Mouse (Mus musculus): ENCODE measurements around the gene Agps. TPM values are rescaled to one million over a fixed set of nuclear protein-coding genes. Genes with fewer than 3 reads are reported as not detected.

The Agps gene
- polyA plus RNA-seq (2012; rRNA removed): 13.8 and 14.0 TPM in 2 replicates

DNA sequence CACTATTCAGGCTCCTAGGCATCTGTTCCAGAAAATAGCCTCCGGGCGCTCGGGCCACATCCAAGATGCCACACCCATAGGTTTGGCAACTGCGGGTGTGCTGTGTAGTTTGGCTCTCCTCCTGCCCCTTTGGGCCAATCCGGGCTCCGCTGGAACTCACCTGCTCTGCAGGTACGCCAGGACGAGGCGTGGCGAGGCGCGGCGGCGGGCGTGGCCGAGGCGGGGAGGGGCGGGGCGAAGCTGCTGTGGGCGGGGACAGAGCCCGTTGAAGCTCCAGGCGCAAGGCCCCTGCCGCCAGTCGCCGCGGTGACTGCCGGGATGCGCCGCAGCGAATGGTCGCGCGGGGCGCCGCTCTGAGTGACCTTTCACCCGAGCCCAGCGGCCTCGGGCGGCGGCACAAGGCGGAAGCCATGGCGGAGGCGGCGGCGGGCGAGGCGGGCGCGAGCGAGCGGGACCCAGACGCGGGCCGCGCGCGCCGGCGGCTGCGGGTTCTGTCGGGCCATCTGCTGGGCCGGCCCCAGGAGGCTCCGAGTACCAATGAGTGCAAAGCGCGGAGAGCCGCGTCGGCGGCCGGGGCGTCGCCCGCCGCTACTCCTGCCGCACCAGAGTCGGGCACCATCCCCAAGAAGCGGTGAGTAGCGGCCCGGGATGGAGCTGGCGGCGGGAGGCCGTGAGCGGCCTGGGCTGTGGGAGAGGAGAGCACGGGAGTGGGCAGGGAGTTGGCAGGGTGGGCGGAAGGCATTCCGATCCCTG lies at the start of gene Agps:
Gene Agps, plus strand, starts transcription at position 297 of the 753 bp plus-strand sequence.
- TF ChIP-seq POLR2A (IDR thresholded peaks at IDR 0.05; ENCODE audit: extremely low read depth, insufficient read depth, low read length) (peak; percentile 69), CTCF (IDR thresholded peaks at IDR 0.05; ENCODE audit: extremely low read depth, insufficient read depth, low read length) (no peak)
- Histone ChIP-seq H3K4me1 (ENCODE audit: control insufficient read depth, insufficient read depth, low read length) (peaks cover 1% of the 10 kb centered on the region), H3K4me3 (ENCODE audit: insufficient read depth, low read length) (peak within 1 kb of the TSS; percentile 98), H3K27ac (ENCODE audit: insufficient read depth, low read length) (no peak within 1 kb of the TSS)

DNA sequence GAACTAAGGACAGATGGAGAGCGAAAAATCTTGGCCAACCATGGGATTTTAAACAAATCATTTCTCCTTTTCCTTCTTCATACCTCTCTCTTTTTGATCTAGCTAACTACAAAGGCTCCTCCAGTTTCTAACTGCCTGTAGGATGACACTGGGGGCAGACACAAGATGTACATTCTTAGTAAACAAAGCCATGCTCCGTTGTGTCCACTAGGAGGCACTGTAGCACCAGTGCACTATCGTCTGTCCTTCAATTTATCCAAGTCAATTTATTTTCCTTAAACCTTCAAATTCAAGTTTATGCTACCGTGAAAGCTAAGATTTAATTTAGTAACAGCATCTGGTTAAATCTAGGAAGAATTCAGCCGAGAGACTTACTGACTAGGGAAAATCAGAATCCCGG lies 45.9 kb upstream of the Agps start:
- peaks cover under 1% of the 10 kb centered on the region; the same call in 1 of the 2 replicates for H3K4me1 ChIP-seq (ENCODE audit: control insufficient read depth, insufficient read depth, low read length)
- no peak overlapping the region for H3K4me3 ChIP-seq (ENCODE audit: insufficient read depth, low read length)
- H3K27ac ChIP-seq (ENCODE audit: insufficient read depth, low read length): no peak overlapping the region
- TF ChIP-seq POLR2A (IDR thresholded peaks at IDR 0.05; ENCODE audit: extremely low read depth, insufficient read depth, low read length): no peak
- TF ChIP-seq CTCF (IDR thresholded peaks at IDR 0.05; ENCODE audit: extremely low read depth, insufficient read depth, low read length): peak; percentile 67

DNA sequence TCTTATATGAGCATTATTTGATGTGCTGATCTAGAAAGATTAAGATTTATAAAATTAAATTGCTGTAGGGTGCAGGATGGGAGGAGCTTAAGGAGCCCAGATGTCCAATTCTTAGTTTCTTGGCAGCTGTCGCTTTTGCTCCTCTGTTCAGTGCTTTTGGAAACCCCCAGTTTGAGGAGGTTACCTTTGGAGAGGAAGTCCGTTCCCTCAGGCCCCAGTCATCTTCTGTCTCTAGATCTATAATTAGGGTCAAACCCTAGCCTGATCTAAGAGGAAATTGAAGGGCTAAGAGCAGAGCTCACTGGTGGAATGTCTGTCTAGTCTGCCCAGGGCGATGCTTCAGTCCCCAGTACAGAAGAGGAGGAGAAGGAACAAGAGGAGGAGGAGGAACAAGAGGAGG lies 43.5 kb upstream of the Agps start:
- Histone ChIP-seq H3K27ac (ENCODE audit: insufficient read depth, low read length) (no peak overlapping the region), H3K4me3 (ENCODE audit: insufficient read depth, low read length) (no peak overlapping the region), H3K4me1 (ENCODE audit: control insufficient read depth, insufficient read depth, low read length) (no peaks in the 10 kb centered on the region)
- TF ChIP-seq CTCF (IDR thresholded peaks at IDR 0.05; ENCODE audit: extremely low read depth, insufficient read depth, low read length) (no peak), POLR2A (IDR thresholded peaks at IDR 0.05; ENCODE audit: extremely low read depth, insufficient read depth, low read length) (no peak)

DNA sequence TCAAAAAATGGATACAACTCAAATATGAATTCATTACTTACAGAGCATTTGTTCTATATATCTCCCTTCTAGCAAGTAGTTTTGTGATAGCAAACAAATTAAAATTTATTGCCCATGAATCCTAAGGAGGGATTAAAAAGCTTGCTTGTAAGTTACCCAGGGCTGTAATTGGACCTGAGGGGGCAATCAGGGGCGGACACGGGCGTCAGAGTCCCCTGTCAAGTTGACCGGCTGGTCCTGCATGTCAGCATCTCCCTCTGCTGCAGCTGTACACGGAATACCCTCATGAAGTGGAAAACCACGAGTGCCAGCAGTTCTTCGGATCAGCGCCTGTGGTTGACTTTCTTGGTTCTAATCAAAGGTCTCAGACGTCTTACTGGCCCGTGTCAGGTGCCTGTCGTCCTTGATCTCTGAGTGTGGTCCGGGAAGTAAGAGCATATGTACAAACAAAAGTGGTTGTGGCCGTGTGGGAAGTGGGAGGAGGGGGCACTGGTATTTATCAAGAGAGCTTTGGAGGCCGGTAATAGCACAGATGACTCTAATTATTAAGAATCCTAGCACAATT lies 41.9 kb upstream of the Agps start:
- no peaks in the 10 kb centered on the region for H3K4me1 ChIP-seq (ENCODE audit: control insufficient read depth, insufficient read depth, low read length)
- TF ChIP-seq POLR2A (IDR thresholded peaks at IDR 0.05; ENCODE audit: extremely low read depth, insufficient read depth, low read length) (no peak), CTCF (IDR thresholded peaks at IDR 0.05; ENCODE audit: extremely low read depth, insufficient read depth, low read length) (no peak)
- no peak overlapping the region for H3K27ac ChIP-seq (ENCODE audit: insufficient read depth, low read length)
- H3K4me3 ChIP-seq (ENCODE audit: insufficient read depth, low read length): no peak overlapping the region

DNA sequence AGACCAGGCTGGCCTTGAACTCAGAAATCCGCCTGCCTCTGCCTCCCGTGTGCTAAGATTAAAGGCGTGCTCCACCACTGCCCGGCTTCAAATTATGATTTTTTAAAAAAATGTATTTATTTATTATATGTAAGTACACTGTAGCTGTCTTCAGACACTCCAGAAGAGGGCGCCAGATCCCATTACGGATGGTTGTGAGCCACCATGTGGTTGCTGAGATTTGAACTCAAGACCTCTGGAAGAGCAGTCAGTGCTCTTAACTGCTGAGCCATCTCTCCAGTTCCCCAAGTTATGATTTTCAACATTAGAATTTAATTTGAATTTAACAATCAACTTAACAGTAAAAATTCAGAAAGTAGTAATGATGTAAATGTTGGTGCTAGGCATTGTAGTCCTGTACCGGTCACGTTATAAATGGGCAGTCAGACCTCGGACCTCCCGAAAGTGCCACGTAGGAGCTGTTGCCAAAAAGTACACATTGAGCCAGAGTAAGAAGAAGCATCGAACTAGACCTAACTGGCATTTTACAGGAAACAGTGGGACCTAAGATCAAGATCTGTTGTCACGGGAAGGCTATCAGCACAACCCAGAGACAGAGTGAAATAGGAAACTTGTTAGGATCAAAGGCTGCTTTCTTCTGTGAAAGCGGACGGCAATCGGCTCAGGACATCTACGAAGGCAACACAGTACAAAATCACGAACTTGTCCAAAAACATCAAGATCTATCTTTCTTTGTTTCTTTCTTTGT lies 40.2 kb upstream of the Agps start:
- TF ChIP-seq CTCF (IDR thresholded peaks at IDR 0.05; ENCODE audit: extremely low read depth, insufficient read depth, low read length): no peak
- no peak for TF ChIP-seq POLR2A (IDR thresholded peaks at IDR 0.05; ENCODE audit: extremely low read depth, insufficient read depth, low read length)
- H3K4me1 ChIP-seq (ENCODE audit: control insufficient read depth, insufficient read depth, low read length): no peaks in the 10 kb centered on the region
- H3K27ac ChIP-seq (ENCODE audit: insufficient read depth, low read length): no peak overlapping the region
- H3K4me3 ChIP-seq (ENCODE audit: insufficient read depth, low read length): no peak overlapping the region

DNA sequence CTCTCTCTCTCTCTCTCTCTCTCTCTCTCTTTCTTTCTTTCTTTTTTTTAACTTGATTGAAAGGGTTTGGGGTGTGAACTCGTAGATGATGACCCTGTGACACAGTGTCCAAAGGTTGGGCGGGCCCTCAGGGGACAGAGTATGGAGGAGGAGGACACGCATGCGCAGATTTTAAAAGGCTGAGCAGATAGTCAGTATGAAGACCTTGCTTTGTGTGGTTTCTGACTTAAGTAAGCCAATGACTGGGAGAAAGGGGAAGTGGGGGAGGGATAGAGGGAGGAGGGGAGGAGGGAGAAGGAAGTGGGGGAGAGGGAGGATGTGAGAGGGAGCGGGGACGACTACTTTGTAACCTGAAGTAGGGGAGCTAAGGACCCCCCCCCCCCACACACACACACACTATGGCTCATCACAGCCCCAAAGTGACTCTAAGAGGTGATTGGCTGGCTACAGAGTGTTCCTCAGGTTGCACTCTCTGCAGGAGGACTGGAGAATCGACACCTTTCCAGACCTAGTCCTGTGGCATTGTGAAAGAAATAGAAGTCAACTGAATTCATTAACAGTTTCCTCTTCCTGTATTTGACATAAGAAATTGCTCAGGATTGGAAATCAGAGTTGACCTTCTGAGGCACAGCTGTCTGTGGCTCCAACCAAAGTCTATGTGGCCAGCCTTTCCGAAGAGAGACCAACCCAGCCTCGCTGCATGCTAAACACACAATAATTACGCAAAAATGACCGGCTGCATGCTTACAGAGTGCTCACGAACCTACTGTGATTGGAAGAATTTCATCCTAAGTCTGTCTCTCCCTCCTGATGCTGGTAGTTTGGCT lies 39.4 kb upstream of the Agps start:
- TF ChIP-seq POLR2A (IDR thresholded peaks at IDR 0.05; ENCODE audit: extremely low read depth, insufficient read depth, low read length) (no peak), CTCF (IDR thresholded peaks at IDR 0.05; ENCODE audit: extremely low read depth, insufficient read depth, low read length) (no peak)
- Histone ChIP-seq H3K27ac (ENCODE audit: insufficient read depth, low read length) (no peak overlapping the region), H3K4me3 (ENCODE audit: insufficient read depth, low read length) (no peak overlapping the region), H3K4me1 (ENCODE audit: control insufficient read depth, insufficient read depth, low read length) (no peaks in the 10 kb centered on the region)

DNA sequence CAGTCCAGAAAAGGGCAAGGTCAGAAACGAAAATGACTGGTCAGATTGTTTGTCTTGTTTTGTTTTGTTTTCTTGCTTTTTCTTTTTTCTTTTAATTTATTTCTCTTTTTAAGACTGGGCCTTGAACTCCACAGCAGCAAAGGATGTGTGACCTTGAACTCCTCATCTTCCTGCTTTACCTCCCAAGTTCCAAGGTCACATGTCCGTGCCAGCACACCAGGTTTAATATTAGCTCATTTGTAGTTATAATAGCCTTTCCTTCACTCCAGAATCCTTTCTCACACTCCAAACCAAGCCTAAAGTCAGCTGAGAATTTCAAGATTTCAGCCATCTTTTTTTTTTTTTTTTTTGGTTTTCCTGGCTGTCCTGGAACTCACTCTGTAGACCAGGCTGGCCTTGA lies 35.8 kb upstream of the Agps start:
- Histone ChIP-seq H3K27ac (ENCODE audit: insufficient read depth, low read length) (no peak overlapping the region), H3K4me3 (ENCODE audit: insufficient read depth, low read length) (no peak overlapping the region), H3K4me1 (ENCODE audit: control insufficient read depth, insufficient read depth, low read length) (no peaks in the 10 kb centered on the region)
- no peak for TF ChIP-seq CTCF (IDR thresholded peaks at IDR 0.05; ENCODE audit: extremely low read depth, insufficient read depth, low read length)
- no peak for TF ChIP-seq POLR2A (IDR thresholded peaks at IDR 0.05; ENCODE audit: extremely low read depth, insufficient read depth, low read length)

DNA sequence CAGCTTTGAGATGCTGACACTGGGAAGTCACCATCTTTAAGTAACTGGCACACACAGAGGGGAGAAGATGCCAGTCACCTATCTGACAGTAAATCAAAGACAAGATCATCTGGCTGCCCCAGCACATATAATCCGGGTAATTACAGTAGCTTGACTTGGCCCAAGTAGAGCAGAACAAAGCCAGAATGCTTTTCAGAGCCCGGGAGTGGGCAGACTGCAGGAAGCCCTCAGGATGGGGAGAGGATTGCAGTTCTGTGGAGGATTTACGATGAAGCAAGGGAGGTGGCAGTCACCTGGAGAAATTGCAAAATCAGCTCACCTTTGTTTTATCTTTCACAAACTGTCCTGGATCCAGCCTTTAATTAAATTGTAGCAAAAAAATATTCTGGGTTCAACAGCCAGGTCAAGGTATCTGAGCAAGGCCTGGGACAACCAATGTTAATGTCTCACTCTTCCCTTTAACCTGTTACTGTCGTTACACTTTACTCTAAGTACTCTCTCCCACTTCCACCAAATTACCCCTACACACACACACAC lies 33.5 kb upstream of the Agps start:
- TF ChIP-seq POLR2A (IDR thresholded peaks at IDR 0.05; ENCODE audit: extremely low read depth, insufficient read depth, low read length) (no peak), CTCF (IDR thresholded peaks at IDR 0.05; ENCODE audit: extremely low read depth, insufficient read depth, low read length) (no peak)
- no peak overlapping the region for H3K4me3 ChIP-seq (ENCODE audit: insufficient read depth, low read length)
- no peak overlapping the region for H3K27ac ChIP-seq (ENCODE audit: insufficient read depth, low read length)
- H3K4me1 ChIP-seq (ENCODE audit: control insufficient read depth, insufficient read depth, low read length): no peaks in the 10 kb centered on the region

DNA sequence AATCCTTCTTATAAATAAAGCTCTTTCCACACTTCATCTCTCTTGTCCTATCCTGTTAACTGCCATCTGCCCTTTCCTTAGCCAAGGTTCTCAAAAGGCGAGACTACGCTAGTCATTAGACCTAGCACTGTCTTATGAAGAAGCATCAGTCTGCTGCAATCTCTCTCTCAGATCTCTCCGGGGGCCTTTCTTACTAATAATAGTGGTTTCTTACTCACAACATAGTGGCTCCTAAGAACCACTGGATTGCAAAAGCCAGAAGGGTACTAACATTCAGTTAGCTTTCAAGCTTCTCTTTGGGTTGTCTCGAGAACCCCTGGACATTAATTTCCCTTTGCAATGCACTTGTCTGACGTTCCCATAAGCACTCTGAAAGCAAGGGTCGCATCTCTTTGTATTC lies 26.2 kb upstream of the Agps start:
- no peak overlapping the region for H3K4me3 ChIP-seq (ENCODE audit: insufficient read depth, low read length)
- no peak overlapping the region for H3K27ac ChIP-seq (ENCODE audit: insufficient read depth, low read length)
- H3K4me1 ChIP-seq (ENCODE audit: control insufficient read depth, insufficient read depth, low read length): no peaks in the 10 kb centered on the region
- TF ChIP-seq CTCF (IDR thresholded peaks at IDR 0.05; ENCODE audit: extremely low read depth, insufficient read depth, low read length) (no peak), POLR2A (IDR thresholded peaks at IDR 0.05; ENCODE audit: extremely low read depth, insufficient read depth, low read length) (no peak)

All from cortical plate, adult 2 months (tissue).